Mouse (Mus musculus) 416B (cell line): ENCODE measurements around the gene Gm10840.

ENCODE experiments used
- DNase-seq: peaks from one replicate; pipeline ENCODE4 v3.0.0; 2011; ENCODE audit warnings: low read depth

Gm10840 gene

DNA sequence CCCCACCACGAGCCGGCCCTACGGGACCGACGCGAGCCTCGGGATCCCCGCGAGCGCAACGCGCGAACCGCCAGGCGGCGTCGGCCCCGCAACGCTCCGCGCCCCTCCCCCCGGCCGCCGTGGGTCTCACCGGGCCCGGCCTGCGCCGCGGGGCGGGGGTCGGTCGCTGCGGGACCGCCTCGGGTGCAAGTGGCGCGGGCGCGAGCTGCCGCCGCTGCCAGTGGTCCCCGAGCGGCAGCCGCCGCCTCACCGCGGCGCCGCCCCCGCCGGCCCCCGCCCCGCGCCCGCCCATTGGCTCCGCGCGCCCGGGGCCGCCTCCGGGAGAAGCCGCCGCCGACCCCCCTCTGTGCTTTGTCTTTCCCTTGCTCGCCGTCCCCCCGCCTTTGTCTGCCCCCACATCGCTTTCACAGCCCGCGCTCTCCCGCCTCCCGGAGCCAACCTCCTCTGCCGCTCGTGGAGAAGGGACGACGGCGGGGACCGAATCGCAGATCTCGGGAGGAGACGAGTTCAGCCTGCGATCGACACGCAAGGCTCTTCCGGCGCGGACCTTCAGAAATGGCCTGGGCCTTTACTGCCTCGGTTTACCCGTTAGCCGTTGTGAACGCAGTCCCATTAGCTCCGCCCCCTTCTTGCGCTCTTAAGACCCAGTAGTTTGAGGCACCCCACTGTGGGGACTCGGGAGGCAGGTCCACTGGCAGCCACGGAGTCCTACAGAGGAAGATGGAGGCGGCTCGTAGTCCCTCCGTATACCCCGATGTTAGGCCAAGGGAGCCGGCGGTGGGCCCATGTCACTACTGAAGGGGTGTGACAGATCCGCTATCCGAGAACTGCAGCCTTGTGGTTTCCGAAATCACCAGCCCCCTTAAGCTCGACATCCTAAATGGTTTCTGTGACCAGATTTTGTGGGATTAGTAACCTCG is 469 bp upstream of the Gm10840 start:
- DNase-seq, result peak; percentile 73

- DNase-seq, result no peak
Observed at GRCm38 (mm10) chr11:106162237-106162636, 1.6 kb downstream of the Gm10840 start.

- DNase-seq, result no peak
Observed at GRCm38 (mm10) chr11:106163546-106163945, 2.9 kb downstream of the Gm10840 start.

GRCm38 (mm10) chr11:106164601-106165180 is 4.0 kb downstream of the Gm10840 start:
- DNase-seq, result no peak

DNA sequence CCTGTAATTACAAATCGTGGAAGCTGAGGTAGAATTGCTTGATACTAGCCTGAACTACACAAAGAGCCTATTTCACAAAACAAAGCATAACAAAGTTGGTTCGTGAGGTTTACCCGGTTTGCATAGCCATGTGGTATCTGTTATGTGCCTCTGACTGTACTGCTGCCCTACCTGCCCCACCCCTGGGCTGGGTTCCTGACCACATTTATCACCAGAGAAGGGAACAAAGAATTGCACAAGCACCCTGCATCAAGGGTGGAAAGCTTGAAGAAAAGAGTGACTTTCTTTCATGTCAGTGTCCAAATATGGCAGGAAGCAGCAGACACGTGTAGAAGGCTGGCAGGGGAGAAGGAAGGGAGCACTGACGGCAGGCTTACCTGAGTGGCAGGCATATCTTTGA is 6.8 kb downstream of the Gm10840 start:
- peak; percentile 69 for DNase-seq

GRCm38 (mm10) chr11:106170807-106171206 is 10.2 kb downstream of the Gm10840 start:
- peak; percentile 57 for DNase-seq

GRCm38 (mm10) chr11:106173228-106173627 is 12.6 kb downstream of the Gm10840 start:
- no peak for DNase-seq

DNA sequence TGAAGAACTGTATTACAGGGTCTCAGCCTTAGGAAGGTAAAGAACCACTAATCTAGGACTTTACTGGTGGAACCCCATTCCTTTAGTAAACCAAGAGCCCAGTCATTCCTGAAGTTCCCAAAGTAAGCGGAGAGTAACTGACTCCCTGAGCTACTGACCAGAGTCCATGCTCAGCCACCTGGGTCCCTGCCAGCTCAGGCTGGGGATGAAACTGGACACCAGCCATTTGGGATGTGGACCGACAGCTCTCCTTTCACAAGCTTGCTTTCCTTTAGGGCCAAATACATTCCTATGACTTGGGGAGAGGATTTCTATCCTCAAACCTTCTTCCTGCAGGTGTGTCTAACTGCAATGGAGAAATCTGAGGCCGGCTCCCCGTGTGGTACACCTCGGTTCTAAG is 13.7 kb downstream of the Gm10840 start:
- DNase-seq, result no peak

DNA sequence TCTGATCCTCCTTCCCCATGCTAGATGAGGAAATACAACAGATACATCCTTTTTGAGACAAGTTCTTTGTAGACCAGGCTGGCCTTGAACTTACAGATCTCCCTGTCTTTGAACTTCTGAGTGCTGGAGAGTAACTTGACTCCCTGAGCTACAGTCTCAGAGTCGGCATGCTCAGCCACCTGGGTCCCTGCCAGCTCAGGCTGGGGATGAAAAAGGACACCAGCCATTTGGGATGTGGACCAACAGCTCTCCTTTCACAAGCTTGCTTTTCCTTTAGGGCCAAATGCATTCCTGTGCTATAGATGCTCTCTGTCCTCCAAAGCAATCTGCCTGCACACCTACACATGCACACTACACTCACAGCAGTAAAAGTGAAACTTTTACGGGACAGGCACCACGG is 14.4 kb downstream of the Gm10840 start:
- no peak for DNase-seq

- no peak for DNase-seq
Observed at GRCm38 (mm10) chr11:106176372-106176771, 15.7 kb downstream of the Gm10840 start.

GRCm38 (mm10) chr11:106178036-106178782 is 17.6 kb downstream of the Gm10840 start:
- peak; percentile 39 for DNase-seq

DNA sequence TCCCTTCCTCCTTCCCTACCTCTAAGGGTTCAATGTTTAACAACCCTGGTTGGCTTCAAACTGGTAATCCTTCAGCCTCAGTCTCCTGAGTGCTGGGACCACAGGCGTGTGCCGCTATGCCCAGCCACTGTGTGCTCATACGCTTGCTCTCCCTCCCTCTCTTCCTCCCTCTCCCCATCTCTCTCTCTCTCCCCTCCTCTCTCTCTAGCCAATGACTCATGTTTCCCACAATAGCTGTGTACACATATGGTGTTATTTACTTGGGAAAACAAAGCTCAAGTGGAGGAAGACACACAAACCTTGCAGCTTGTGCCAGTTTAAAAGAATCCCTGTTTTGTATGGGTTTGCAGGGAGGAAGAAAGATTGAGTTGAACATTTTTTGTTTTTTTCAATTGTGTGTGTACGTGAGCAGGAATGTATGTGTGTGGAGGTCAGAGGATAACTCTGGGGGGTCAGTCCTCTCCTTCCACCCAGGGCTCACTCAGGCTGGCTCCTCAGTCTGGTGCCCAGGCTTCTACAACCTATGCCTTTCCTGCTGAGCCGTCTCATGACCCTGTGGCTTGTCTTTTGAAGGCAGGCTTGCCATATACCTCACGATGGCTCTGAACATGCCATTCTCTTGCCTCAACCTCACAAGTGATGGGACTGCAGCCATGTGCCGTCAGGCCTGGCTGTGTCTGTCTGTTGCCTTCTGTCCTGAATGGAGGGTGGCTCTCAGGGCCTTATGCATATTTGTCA is 19.2 kb downstream of the Gm10840 start:
- DNase-seq, result peak; percentile 46

DNA sequence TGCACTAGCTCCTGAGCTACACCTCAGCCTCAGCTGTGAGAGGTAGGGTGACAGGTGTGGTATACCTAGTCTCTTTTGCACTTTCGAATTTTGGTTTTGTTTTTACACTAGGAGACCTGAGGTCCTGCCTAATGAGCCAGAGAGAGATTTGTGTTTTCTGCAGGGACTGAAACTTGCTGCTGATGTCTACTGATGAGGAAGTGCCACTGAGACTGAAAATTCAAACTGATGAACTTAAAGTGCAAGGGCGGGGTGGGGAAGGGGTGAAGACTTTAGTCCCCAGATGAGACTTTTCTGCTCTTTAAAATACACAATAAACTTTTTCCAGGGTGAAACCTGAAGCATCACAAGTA is 19.8 kb downstream of the Gm10840 start:
- no peak for DNase-seq

DNA sequence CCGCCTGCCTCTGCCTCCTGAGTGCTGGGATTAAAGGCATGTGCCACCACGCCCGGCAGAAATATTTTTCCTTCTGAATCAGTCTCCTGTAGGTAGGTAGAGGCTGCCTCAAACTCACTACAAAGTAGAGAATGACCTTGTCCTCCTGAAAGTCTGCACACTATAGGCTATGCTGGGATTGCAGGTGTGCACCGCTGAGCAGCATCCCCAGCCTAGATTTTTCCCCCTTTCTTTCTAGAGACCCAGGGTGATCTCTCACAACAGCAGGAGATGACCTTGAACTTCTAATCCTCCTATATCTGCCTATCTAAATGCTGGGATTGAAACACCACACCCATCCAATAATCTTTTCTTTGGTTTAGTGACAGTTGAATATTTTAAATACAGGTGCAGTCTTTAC is 26.7 kb downstream of the Gm10840 start:
- no peak for DNase-seq

GRCm38 (mm10) chr11:106191716-106192115 is 31.1 kb downstream of the Gm10840 start:
- no peak for DNase-seq

DNA sequence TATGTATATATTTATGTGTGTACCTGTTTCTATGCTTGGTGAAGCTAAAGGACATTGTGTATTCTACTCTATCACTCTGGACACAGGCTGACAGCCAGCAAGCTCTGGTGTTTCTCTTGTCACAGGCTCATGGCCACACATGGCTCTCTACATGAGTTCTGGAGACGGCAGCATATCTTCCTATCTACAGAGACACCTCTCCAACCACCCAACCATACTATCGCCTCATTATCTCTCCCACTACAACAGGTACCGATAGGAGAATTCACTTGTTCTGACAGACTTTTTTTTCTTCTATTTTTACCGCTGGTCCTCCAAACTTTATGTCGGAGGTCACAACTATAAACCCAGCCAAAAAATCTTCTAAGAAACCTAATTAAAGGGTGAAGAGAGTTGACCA is 31.6 kb downstream of the Gm10840 start:
- no peak for DNase-seq

- DNase-seq, result peak; percentile 50
Observed at GRCm38 (mm10) chr11:106192657-106193370, 32.2 kb downstream of the Gm10840 start.

GRCm38 (mm10) chr11:106193371-106194154 is 32.9 kb downstream of the Gm10840 start:
- DNase-seq, result peak; percentile 99

DNA sequence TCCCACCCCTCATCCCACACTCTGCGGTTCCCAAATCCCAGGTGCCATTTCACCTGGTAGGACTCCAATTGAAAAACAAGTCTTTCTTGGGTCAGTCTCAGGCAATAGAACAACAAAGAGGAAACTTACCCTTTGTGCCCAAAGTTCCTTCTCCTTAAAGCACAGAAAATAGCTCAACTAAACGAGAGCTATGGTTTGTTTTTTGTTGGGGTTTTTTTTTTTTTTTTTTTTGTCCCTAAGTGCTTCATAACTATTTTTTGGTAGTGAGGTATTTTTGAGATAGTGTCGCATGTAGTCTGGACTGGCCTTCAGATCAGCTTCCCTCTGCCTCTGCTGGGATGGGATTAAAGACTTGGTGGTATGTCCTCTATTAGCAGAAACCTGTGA is 33.5 kb downstream of the Gm10840 start:
- DNase-seq, result no peak

DNA sequence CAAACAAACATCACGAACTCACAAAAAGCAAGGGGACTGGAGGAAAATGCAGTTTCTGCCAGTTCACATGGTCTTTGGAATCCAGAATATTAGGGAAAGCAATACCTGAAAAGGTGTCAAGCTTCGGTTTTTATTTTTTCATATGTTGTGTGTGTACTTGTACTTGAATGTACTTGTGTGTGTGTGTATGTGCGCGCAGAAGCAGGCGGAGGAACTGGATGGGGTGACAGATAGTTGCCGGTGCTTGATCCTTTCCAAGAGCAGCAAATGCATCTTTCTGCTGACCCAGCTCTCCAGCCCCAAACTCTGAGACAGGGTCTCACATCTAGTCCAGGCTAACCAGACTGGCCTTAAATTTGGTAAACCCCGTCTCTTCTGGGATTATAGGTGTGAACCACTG is 34.2 kb downstream of the Gm10840 start:
- no peak for DNase-seq

DNA sequence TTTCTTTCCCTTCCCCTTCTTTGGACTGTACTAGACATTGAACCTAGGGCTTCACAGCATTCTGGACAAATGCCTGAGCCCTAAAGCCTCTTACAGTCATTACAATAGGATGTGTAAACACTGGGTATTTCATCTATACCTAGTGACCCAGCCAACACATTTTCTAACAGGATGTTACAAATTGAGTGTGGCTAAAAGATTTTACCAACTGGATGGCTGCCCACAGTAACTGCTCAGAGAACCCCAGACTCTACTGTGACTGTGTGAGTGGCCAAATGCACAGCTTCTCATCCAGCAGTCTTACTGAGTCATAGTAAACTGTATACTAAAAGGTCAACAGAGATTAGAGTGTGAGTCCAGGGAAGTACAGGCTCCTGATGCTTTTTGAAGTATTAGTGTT is 34.7 kb downstream of the Gm10840 start:
- peak; percentile 75 for DNase-seq
